In genomic region chr12:82002697-82003096, GRCm38 (mm10) we compare ENCODE assay signal across 8 mouse cellular contexts.
DNase-seq lines count a peak whose midpoint lies in the region; ATAC-seq and TF ChIP-seq lines count a peak whose summit lies in the region.
"Not testable (repeated sequence)": the region's sequence is repeated elsewhere in the genome, so short reads cannot be mapped to it uniquely, and the experiment has no call there.

No protein-coding gene starts in this region.

- H3K9ac ChIP-seq in forebrain, embryonic 13.5 days; heart, embryonic 14.5 days (ENCODE audit: low read length); hindbrain, embryonic 15.5 days; kidney, embryonic 15.5 days; liver, postnatal 0 days (replicated peaks); midbrain, embryonic 12.5 days (replicated peaks); neural tube, embryonic 13.5 days: not testable (repeated sequence)

- not testable (repeated sequence) for H3K4me3 ChIP-seq in forebrain, embryonic 13.5 days; heart, embryonic 14.5 days (ENCODE audit: control insufficient read depth in 1 of 2, insufficient read depth in 1 of 2, low read depth in 1 of 2, low read length in 2 of 2); hindbrain, embryonic 15.5 days; kidney, embryonic 15.5 days (replicated peaks); liver, postnatal 0 days (ENCODE audit: low read depth, low read length); midbrain, embryonic 12.5 days; neural tube, embryonic 13.5 days

- H3K36me3 ChIP-seq in forebrain, embryonic 13.5 days (ENCODE audit: poor library complexity, severe bottlenecking); heart, embryonic 14.5 days (ENCODE audit: control insufficient read depth, insufficient read depth, low read length); hindbrain, embryonic 15.5 days; kidney, embryonic 15.5 days; liver, postnatal 0 days (replicated peaks; ENCODE audit: insufficient read depth, low read length); midbrain, embryonic 12.5 days; neural tube, embryonic 13.5 days: not testable (repeated sequence)

- WGBS in forebrain, embryonic 13.5 days = no CpG with 5 or more reads among the region's 6 CpGs
- no CpG with 5 or more reads among the region's 6 CpGs for WGBS in heart, embryonic 14.5 days
- no CpG with 5 or more reads among the region's 6 CpGs for WGBS in hindbrain, embryonic 15.5 days
- WGBS in kidney, embryonic 15.5 days = no CpG with 5 or more reads among the region's 6 CpGs
- no CpG with 5 or more reads among the region's 6 CpGs for WGBS in liver, postnatal 0 days (ENCODE audit: insufficient replicate concordance)
- WGBS in midbrain, embryonic 12.5 days = no CpG with 5 or more reads among the region's 6 CpGs
- WGBS in neural tube, embryonic 13.5 days = no CpG with 5 or more reads among the region's 6 CpGs

- not testable (repeated sequence) for H3K4me2 ChIP-seq in forebrain, embryonic 13.5 days; heart, embryonic 14.5 days (ENCODE audit: low read length); hindbrain, embryonic 15.5 days; kidney, embryonic 15.5 days; liver, postnatal 0 days (ENCODE audit: low read depth, low read length); midbrain, embryonic 12.5 days (replicated peaks); neural tube, embryonic 13.5 days

- not testable (repeated sequence) for DNase-seq in liver, postnatal 0 days

- not testable (repeated sequence) for H3K9me3 ChIP-seq in forebrain, embryonic 13.5 days (replicated peaks); heart, embryonic 14.5 days (ENCODE audit: control insufficient read depth, low read length); hindbrain, embryonic 15.5 days; kidney, embryonic 15.5 days (replicated peaks); liver, postnatal 0 days (ENCODE audit: low read length); midbrain, embryonic 12.5 days; neural tube, embryonic 13.5 days

- H3K27ac ChIP-seq in forebrain, embryonic 13.5 days; heart, embryonic 14.5 days (replicated peaks in 1 of 2; ENCODE audit: control insufficient read depth in 1 of 2, insufficient read depth in 1 of 2, low read depth in 2 of 2, low read length in 2 of 2); hindbrain, embryonic 15.5 days (replicated peaks); kidney, embryonic 15.5 days; liver, postnatal 0 days (ENCODE audit: low read depth); midbrain, embryonic 12.5 days (replicated peaks); neural tube, embryonic 13.5 days (replicated peaks): not testable (repeated sequence)

- ATAC-seq in activated CD4-positive, CD25-positive, alpha-beta regulatory T cell, adult 4 months = peak; percentile 77
- ATAC-seq in forebrain, embryonic 13.5 days = peak; percentile 95
- ATAC-seq in heart, embryonic 14.5 days (ENCODE audit: insufficient number of reproducible peaks, insufficient read depth, low FRiP score, low read depth) = peak; percentile 68; the same call in 1 of the 2 replicates
- ATAC-seq in hindbrain, embryonic 15.5 days (ENCODE audit: low FRiP score, low read depth) = peak; percentile 95
- peak; percentile 79 for ATAC-seq in kidney, embryonic 15.5 days (replicated peaks; ENCODE audit: low FRiP score)
- peak; percentile 23; the same call in 1 of the 2 replicates for ATAC-seq in liver, postnatal 0 days
- ATAC-seq in midbrain, embryonic 12.5 days (ENCODE audit: low FRiP score, low read depth) = peak; percentile 62; the same call in 1 of the 2 replicates
- peak; percentile 96 for ATAC-seq in neural tube, embryonic 13.5 days (ENCODE audit: low read depth)

- TF ChIP-seq CTCF in liver, postnatal 0 days (IDR thresholded peaks at IDR 0.05; ENCODE audit: low read depth) = not testable (repeated sequence)

- TF ChIP-seq EP300 in liver, postnatal 0 days (IDR thresholded peaks at IDR 0.05; ENCODE audit: low read depth) = not testable (repeated sequence)

- not testable (repeated sequence) for H3K27me3 ChIP-seq in forebrain, embryonic 13.5 days; heart, embryonic 14.5 days (ENCODE audit: control insufficient read depth, insufficient read depth, low read length); hindbrain, embryonic 15.5 days; kidney, embryonic 15.5 days; liver, postnatal 0 days (ENCODE audit: insufficient read depth, low read length); midbrain, embryonic 12.5 days; neural tube, embryonic 13.5 days

- not testable (repeated sequence) for H3K4me1 ChIP-seq in forebrain, embryonic 13.5 days; heart, embryonic 14.5 days (ENCODE audit: control insufficient read depth in 2 of 2, insufficient read depth in 2 of 2, low read length in 2 of 2); hindbrain, embryonic 15.5 days (replicated peaks); kidney, embryonic 15.5 days; liver, postnatal 0 days (ENCODE audit: insufficient read depth); midbrain, embryonic 12.5 days; neural tube, embryonic 13.5 days (replicated peaks)

Comparison
In these comparisons a context has a peak if more than half of its experiments do, and no peak if none do; other contexts are left out.
1. ATAC-seq: peak in every context shown above with its lines; median percentile 96 in neural tube, embryonic 13.5 days; 95 in forebrain, embryonic 13.5 days; 95 in hindbrain, embryonic 15.5 days; 79 in kidney, embryonic 15.5 days; 77 in activated CD4-positive, CD25-positive, alpha-beta regulatory T cell, adult 4 months; 68 in heart, embryonic 14.5 days; 62 in midbrain, embryonic 12.5 days; 23 in liver, postnatal 0 days.